In genomic region chr1:93760076-93760475, GRCm38 (mm10) we compare ENCODE assay signal across 22 mouse cellular contexts. TPM values are rescaled to one million over a fixed set of nuclear protein-coding genes. Genes with fewer than 3 reads are reported as not detected.
DNase-seq lines count a peak whose midpoint lies in the region; ATAC-seq lines count a peak whose summit lies in the region.
"Had no signal": no experiment of that assay in that cellular context is flagged by ENCODE, and none has a peak within 500 bp of the region (broad histone marks: within the 10 kb centered on the region; RNA-seq: fewer than 3 reads in every experiment).

No protein-coding gene starts in this region.

- no peak for ATAC-seq in liver, embryonic 12.5 days
- no peak for ATAC-seq in liver, embryonic 11.5 days (replicated peaks; ENCODE audit: low FRiP score)
- no peak for ATAC-seq in midbrain, embryonic 11.5 days (ENCODE audit: low FRiP score)
- no peak for ATAC-seq in midbrain, embryonic 15.5 days (replicated peaks)
- ATAC-seq: forebrain, embryonic 13.5 days; forebrain, embryonic 15.5 days; forebrain, postnatal 0 days had no signal

- H3K9ac ChIP-seq in liver, embryonic 12.5 days: no peak overlapping the region
- H3K9ac ChIP-seq in liver, embryonic 11.5 days (ENCODE audit: low read depth, low read length): no peak overlapping the region
- H3K9ac ChIP-seq in midbrain, embryonic 11.5 days (ENCODE audit: low read length): no peak overlapping the region
- H3K9ac ChIP-seq in midbrain, embryonic 15.5 days: no peak overlapping the region
- H3K9ac ChIP-seq: embryonic facial prominence, embryonic 13.5 days; embryonic facial prominence, embryonic 15.5 days; forebrain, embryonic 13.5 days; forebrain, embryonic 15.5 days; forebrain, postnatal 0 days had no signal

- no peaks in the 10 kb centered on the region for H3K27me3 ChIP-seq in liver, embryonic 12.5 days (replicated peaks)
- H3K27me3 ChIP-seq in liver, embryonic 11.5 days (replicated peaks; ENCODE audit: control insufficient read depth, insufficient read depth, low read length): no peaks in the 10 kb centered on the region
- H3K27me3 ChIP-seq in midbrain, embryonic 11.5 days (ENCODE audit: control insufficient read depth, insufficient read depth, low read length): no peaks in the 10 kb centered on the region
- H3K27me3 ChIP-seq in midbrain, embryonic 15.5 days (replicated peaks): no peaks in the 10 kb centered on the region
- H3K27me3 ChIP-seq: embryonic facial prominence, embryonic 13.5 days; embryonic facial prominence, embryonic 15.5 days; forebrain, embryonic 13.5 days; forebrain, embryonic 15.5 days had no signal

- H3K9me3 ChIP-seq in liver, embryonic 12.5 days (replicated peaks): no peaks in the 10 kb centered on the region
- no peaks in the 10 kb centered on the region for H3K9me3 ChIP-seq in liver, embryonic 11.5 days (ENCODE audit: control insufficient read depth, low read length)
- no peaks in the 10 kb centered on the region for H3K9me3 ChIP-seq in midbrain, embryonic 11.5 days (ENCODE audit: control insufficient read depth, low read length)
- H3K9me3 ChIP-seq in midbrain, embryonic 15.5 days: no peaks in the 10 kb centered on the region
- H3K9me3 ChIP-seq: embryonic facial prominence, embryonic 13.5 days; embryonic facial prominence, embryonic 15.5 days; forebrain, embryonic 13.5 days; forebrain, embryonic 15.5 days had no signal

- WGBS in liver, embryonic 12.5 days (ENCODE audit: insufficient replicate concordance): 100% methylated on average over 1 of the region's 1 CpGs
- 82% methylated on average over 1 of the region's 1 CpGs for WGBS in liver, embryonic 11.5 days
- 94% methylated on average over 1 of the region's 1 CpGs for WGBS in midbrain, embryonic 11.5 days
- 92% methylated on average over 1 of the region's 1 CpGs for WGBS in midbrain, embryonic 15.5 days

- DNase-seq in liver, embryonic 11.5 days (ENCODE audit: low spot score): no peak
- DNase-seq in midbrain, embryonic 11.5 days (ENCODE audit: low spot score, missing footprints): peak; percentile 71
- peak; percentile 54 for DNase-seq in gonadal fat pad, adult 2 months (ENCODE audit: low read depth)
- DNase-seq in retina, postnatal 1 day: no peak
- DNase-seq: adrenal gland, adult 2 months; adrenal gland, postnatal 10 days; adrenal gland, postnatal 25 days; cerebellum, adult 11 months; cerebellum, adult 18-20 months; cerebellum, adult 8-10 months; cerebellum, adult 9-11 months; cerebellum, postnatal 14 days; cerebellum, postnatal 36 days; embryo, embryonic 11 days; forebrain, postnatal 0 days had no signal

- peaks cover 17% of the 10 kb centered on the region for H3K36me3 ChIP-seq in liver, embryonic 12.5 days
- no peaks in the 10 kb centered on the region for H3K36me3 ChIP-seq in liver, embryonic 11.5 days (ENCODE audit: control insufficient read depth, insufficient read depth, low read length)
- H3K36me3 ChIP-seq in midbrain, embryonic 11.5 days (ENCODE audit: control insufficient read depth, insufficient read depth, low read length): no peaks in the 10 kb centered on the region
- H3K36me3 ChIP-seq in midbrain, embryonic 15.5 days (replicated peaks): no peaks in the 10 kb centered on the region
- H3K36me3 ChIP-seq: embryonic facial prominence, embryonic 13.5 days; embryonic facial prominence, embryonic 15.5 days; forebrain, embryonic 15.5 days had no signal

- H3K4me1 ChIP-seq in liver, embryonic 12.5 days: peaks cover 84% of the 10 kb centered on the region
- peaks cover 11% of the 10 kb centered on the region for H3K4me1 ChIP-seq in liver, embryonic 11.5 days (replicated peaks; ENCODE audit: control insufficient read depth, insufficient read depth, low read length)
- peaks cover 3% of the 10 kb centered on the region; the same call in 1 of the 2 replicates for H3K4me1 ChIP-seq in midbrain, embryonic 11.5 days (ENCODE audit: control insufficient read depth, insufficient read depth, low read length)
- H3K4me1 ChIP-seq in midbrain, embryonic 15.5 days: peaks cover 30% of the 10 kb centered on the region

- H3K27ac ChIP-seq in liver, embryonic 12.5 days: 0 out of 2 replicates have a peak overlapping the region, but pooled peaks have one; percentile 0
- no peak overlapping the region for H3K27ac ChIP-seq in liver, embryonic 11.5 days (ENCODE audit: low read depth, low read length)
- no peak overlapping the region for H3K27ac ChIP-seq in midbrain, embryonic 11.5 days (ENCODE audit: low read depth, low read length)
- no peak overlapping the region for H3K27ac ChIP-seq in midbrain, embryonic 15.5 days
- H3K27ac ChIP-seq: embryonic facial prominence, embryonic 13.5 days; embryonic facial prominence, embryonic 15.5 days; forebrain, embryonic 13.5 days; forebrain, embryonic 15.5 days had no signal

- no peak overlapping the region for H3K4me2 ChIP-seq in liver, embryonic 12.5 days
- no peak overlapping the region for H3K4me2 ChIP-seq in liver, embryonic 11.5 days
- H3K4me2 ChIP-seq in midbrain, embryonic 11.5 days: no peak overlapping the region
- no peak overlapping the region for H3K4me2 ChIP-seq in midbrain, embryonic 15.5 days
- H3K4me2 ChIP-seq: embryonic facial prominence, embryonic 13.5 days; embryonic facial prominence, embryonic 15.5 days; forebrain, embryonic 13.5 days; forebrain, embryonic 15.5 days had no signal

- no peak overlapping the region for H3K4me3 ChIP-seq in liver, embryonic 12.5 days
- no peak overlapping the region for H3K4me3 ChIP-seq in liver, embryonic 11.5 days (ENCODE audit: low read depth, low read length)
- no peak overlapping the region for H3K4me3 ChIP-seq in midbrain, embryonic 11.5 days (ENCODE audit: low read depth, low read length)
- H3K4me3 ChIP-seq in midbrain, embryonic 15.5 days: no peak overlapping the region
- H3K4me3 ChIP-seq: embryonic facial prominence, embryonic 13.5 days; embryonic facial prominence, embryonic 15.5 days; erythroblast, embryonic 14.5 days; forebrain, embryonic 13.5 days; forebrain, embryonic 15.5 days had no signal

RNA-seq across cellular contexts. Expression of gene Thap4, which starts 5.4 kb away (rescaled TPM):
- 19.3 and 22.2 TPM in 2 replicates for polyA plus RNA-seq in liver, embryonic 12.5 days (2016; fragmentation: Nextera tagmentation; extraction: Ambion mirVana)
- polyA plus RNA-seq in liver, embryonic 11.5 days (2014; fragmentation: Nextera tagmentation; extraction: Ambion mirVana): 28.9 and 31.7 TPM in 2 replicates
- 37.5 and 39.8 TPM in 2 replicates for polyA plus RNA-seq in midbrain, embryonic 11.5 days (2014; fragmentation: Nextera tagmentation; extraction: Ambion mirVana)
- 54.7 and 56.8 TPM in 2 replicates for polyA plus RNA-seq in midbrain, embryonic 15.5 days (2015; fragmentation: Nextera tagmentation; extraction: Ambion mirVana)
- 35.5 and 39.0 TPM in 2 replicates for polyA plus RNA-seq in gonadal fat pad, adult 2 months (2012; rRNA removed)

RNA-seq across cellular contexts. Expression of gene Atg4b, which starts 8.8 kb away (rescaled TPM):
- polyA plus RNA-seq in liver, embryonic 12.5 days (2016; fragmentation: Nextera tagmentation; extraction: Ambion mirVana): 75.0 and 87.6 TPM in 2 replicates
- polyA plus RNA-seq in liver, embryonic 11.5 days (2014; fragmentation: Nextera tagmentation; extraction: Ambion mirVana): 86.2 and 87.6 TPM in 2 replicates
- polyA plus RNA-seq in midbrain, embryonic 11.5 days (2014; fragmentation: Nextera tagmentation; extraction: Ambion mirVana): 94.2 and 103 TPM in 2 replicates
- polyA plus RNA-seq in midbrain, embryonic 15.5 days (2015; fragmentation: Nextera tagmentation; extraction: Ambion mirVana): 107 and 108 TPM in 2 replicates
- 49.6 and 60.7 TPM in 2 replicates for polyA plus RNA-seq in gonadal fat pad, adult 2 months (2012; rRNA removed)

RNA-seq across cellular contexts. Expression of gene Dtymk, which starts 41.7 kb away (rescaled TPM):
- 197 and 199 TPM in 2 replicates for polyA plus RNA-seq in liver, embryonic 12.5 days (2016; fragmentation: Nextera tagmentation; extraction: Ambion mirVana)
- polyA plus RNA-seq in liver, embryonic 11.5 days (2014; fragmentation: Nextera tagmentation; extraction: Ambion mirVana): 297 and 324 TPM in 2 replicates
- polyA plus RNA-seq in midbrain, embryonic 11.5 days (2014; fragmentation: Nextera tagmentation; extraction: Ambion mirVana): 229 and 230 TPM in 2 replicates
- polyA plus RNA-seq in midbrain, embryonic 15.5 days (2015; fragmentation: Nextera tagmentation; extraction: Ambion mirVana): 135 and 146 TPM in 2 replicates
- 44.9 and 49.2 TPM in 2 replicates for polyA plus RNA-seq in gonadal fat pad, adult 2 months (2012; rRNA removed)

RNA-seq across cellular contexts. Expression of gene Ing5, which starts 43.7 kb away (rescaled TPM):
- polyA plus RNA-seq in liver, embryonic 12.5 days (2016; fragmentation: Nextera tagmentation; extraction: Ambion mirVana): 15.5 and 17.1 TPM in 2 replicates
- polyA plus RNA-seq in liver, embryonic 11.5 days (2014; fragmentation: Nextera tagmentation; extraction: Ambion mirVana): 23.1 and 24.2 TPM in 2 replicates
- polyA plus RNA-seq in midbrain, embryonic 11.5 days (2014; fragmentation: Nextera tagmentation; extraction: Ambion mirVana): 16.4 and 17.8 TPM in 2 replicates
- 10.2 and 10.9 TPM in 2 replicates for polyA plus RNA-seq in midbrain, embryonic 15.5 days (2015; fragmentation: Nextera tagmentation; extraction: Ambion mirVana)
- 7.4 and 9.7 TPM in 2 replicates for polyA plus RNA-seq in gonadal fat pad, adult 2 months (2012; rRNA removed)

Comparison
In these comparisons a context has a peak if more than half of its experiments do, and no peak if none do; other contexts are left out.
1. DNase-seq: peak in midbrain, embryonic 11.5 days (single experiment) and gonadal fat pad, adult 2 months (single experiment); none in liver, embryonic 11.5 days (single experiment) and retina, postnatal 1 day (single experiment).